Mouse (Mus musculus) T-helper 1 cell (primary cell): ENCODE data around the gene Vmn1r175.
"Not testable (repeated sequence)": the region's sequence is repeated elsewhere in the genome, so short reads cannot be mapped to it uniquely, and the experiment has no call there.

ENCODE experiments used
- in situ Hi-C: fragments of 300-600 bp; cut with MboI, MseI; formaldehyde crosslinking; loops from one replicate; pipeline ENCODE4 v1.15.1; 2025; ENCODE audit warnings: high pct_unique_total_duplicates

Gene Vmn1r175

GRCm38 (mm10) chr7:23810543-23810942, at the start of gene Vmn1r175:
Gene Vmn1r175, minus strand, starts transcription at chr7:23810643.
- in situ Hi-C loops, result not testable (repeated sequence)

GRCm38 (mm10) chr7:23837272-23837671, 26.8 kb upstream of the Vmn1r175 start, which contains the start of gene Vmn1r176:
Gene Vmn1r176, minus strand, starts transcription at chr7:23837372.
- in situ Hi-C loops, result loop anchor here (5.0 kb wide), 1 partner anchor 260 kb away; the partner anchor contains the start of gene Vmn1r169

GRCm38 (mm10) chr7:23784526-23784925, 25.9 kb downstream of the Vmn1r175 start:
- in situ Hi-C loops, result no loop called here
